Mouse (Mus musculus) adrenal gland (tissue): ENCODE results near the gene Tnfsf11.

Experiments
- intact Hi-C: fragments of 180-260 bp; cut with DNase I; formaldehyde crosslinking; loops from one replicate; pipeline ENCODE4 v1.15.1; 2025
- long read RNA-seq, 2 experiments: library from polyadenylated mRNA; unstranded; transcript quantifications; one replicate each; pipeline ENCODE4 v2.0.0; 2020; ENCODE audit warnings: borderline replicate concordance in 1 of 2; ENCODE audit not compliant: insufficient replicate concordance in 1 of 2

The Tnfsf11 gene
- long read RNA-seq, experiment 1 = 0 reads
- long read RNA-seq, experiment 2 = 0 reads

DNA sequence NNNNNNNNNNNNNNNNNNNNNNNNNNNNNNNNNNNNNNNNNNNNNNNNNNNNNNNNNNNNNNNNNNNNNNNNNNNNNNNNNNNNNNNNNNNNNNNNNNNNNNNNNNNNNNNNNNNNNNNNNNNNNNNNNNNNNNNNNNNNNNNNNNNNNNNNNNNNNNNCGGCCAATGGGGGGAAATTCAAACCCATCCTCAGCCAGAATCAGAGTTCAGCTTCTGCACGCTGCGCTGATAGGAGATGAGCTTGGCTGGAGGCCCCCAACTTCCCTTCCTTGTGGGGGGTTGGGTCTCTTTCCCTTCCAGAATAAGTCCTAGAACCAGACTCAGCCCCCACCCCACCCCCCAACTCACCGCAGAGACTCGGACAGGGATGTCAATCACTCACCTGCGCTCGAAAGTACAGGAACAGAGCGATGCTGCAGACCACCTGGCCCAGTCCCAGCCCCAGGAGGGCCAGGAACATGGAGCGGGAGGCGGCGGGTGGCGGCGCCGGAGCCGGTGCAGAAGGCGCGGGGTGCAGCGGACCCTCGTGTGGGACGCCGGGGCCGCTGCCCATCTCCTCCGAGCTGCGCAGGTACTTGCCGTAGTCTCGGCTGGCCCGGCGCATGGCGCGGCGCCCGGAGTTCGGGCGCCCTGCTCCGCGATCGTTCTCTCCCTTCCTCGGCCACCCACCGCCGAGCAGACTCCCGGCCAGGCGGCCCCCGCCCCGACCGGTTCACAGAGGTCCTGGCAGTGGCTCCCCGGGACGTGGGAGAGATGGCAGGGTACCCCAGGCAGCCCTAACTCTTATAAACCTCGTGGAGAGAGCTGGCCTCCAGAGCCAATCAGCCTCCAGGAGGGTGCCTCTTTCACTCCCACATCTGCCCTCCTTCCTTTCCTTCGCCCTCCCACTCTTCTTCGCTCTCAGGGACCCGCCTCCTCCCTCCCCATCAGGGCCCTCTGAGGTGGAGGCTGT, at the start of gene Tnfsf11:
Gene Tnfsf11, minus strand, starts transcription at position 758 of the 952 bp plus-strand sequence.
- intact Hi-C loops = no loop called here

DNA sequence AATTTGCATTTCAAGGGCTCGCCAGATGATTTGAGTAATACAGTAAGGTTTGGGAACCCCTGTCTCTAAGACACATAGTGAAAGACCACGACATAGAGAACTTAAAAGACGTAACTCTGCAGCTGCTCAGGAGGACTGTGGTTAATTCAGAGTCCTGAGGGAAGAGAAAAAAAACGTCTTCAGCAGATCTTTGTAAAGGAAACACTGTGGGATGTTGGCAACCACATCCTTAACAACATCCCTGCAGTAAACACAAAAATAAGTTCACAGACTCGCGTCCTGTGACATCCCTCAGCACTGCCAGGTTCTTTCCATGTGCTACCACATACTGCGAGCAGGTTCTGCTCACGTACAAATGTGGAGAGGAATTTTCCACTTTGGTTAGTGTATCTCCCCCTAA, 48.9 kb upstream of the Tnfsf11 start:
- intact Hi-C loops = no loop called here

DNA sequence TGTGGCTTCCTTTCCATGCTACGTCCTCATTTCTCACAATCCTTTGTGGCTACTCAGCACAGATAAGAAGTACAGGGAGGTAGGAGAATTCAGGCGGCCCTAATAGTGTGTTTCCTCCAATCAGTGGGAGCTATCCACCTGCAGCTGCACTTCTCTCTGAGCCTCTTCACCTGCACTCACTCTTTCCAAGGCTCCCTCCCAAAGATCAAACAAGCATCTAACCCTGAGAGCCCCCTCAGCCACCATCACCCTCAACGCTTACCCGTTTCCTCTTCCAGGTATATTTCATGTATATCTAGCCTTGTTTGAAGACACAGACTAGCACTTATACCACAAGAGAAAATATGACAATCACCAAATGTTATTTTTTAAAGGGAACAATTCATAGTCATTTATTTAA, 47.5 kb upstream of the Tnfsf11 start:
- intact Hi-C loops = no loop called here

DNA sequence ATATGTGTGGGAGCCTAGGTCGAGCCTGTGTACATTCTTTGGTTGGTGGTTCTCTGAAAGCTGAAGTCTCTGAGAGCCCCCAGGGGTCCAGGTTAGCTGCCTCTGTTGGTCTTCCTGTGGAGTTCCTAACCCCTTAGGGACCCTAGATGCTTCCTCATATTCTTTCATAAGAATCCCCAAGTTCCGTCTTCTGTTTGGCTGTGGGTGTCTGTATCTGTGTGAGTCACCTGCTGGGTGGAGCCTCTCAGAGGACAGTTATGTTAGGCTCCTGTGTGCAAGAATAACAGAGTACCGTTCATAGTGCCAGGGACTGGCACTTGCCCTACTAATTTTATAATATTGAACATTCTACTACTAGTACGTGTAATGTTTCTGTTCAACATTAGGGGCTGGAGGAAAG, 45.0 kb upstream of the Tnfsf11 start:
- intact Hi-C loops = no loop called here

DNA sequence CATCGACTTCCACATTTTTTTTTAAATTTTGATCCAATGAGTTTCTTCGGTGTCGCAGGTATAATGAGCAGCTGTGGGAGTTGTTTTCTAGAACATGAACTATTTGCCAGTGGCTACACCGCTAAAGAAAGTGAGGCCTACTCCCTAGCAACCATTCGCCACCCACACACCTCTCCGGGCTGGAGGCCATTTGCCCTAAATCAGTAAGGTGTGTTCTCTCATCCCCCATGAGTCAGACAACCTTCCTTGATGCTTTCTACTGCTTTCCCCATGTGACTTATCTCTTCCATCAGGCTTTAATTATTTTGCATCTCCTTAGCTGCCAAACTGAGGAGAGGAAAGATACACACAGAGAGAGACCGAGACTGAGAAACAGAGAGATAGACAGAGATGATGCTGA, 43.7 kb upstream of the Tnfsf11 start:
- intact Hi-C loops = no loop called here

DNA sequence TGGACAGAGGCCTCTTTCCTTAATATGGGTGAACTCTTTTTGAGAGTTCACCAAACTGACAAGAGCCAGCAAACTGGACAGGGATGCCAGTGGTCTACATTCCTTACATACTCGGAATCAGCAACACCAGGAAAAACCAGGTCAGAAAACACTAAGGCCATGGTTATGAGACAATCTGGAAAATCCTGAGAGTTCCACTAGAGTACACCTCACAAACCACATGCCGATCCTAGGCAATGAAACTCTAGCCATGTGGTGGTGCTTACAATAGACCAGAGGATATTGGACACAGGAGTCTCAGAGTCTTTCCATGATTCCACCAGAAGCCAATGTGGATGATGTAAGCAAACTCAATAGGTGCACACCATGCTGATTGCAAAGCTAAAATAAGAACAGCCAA, 39.9 kb upstream of the Tnfsf11 start:
- intact Hi-C loops = no loop called here

DNA sequence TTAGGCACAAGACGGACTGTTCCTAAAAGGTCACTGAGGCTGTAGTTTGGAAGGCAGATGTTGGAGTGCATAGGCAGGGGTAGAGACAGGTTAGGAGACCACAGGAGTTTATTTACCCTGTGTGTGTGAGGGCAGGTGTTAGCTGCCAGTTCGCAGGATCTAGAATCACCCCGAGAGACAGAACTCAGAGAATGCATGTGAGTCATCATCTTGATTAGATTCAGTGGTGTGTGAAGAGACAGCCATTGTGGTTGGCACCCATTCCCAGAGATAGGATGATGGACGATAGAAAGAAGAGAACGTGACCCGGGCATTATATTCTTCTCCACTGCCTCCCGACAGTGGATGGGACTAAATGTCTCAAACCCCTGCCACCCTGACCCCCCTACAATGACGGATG, 35.2 kb upstream of the Tnfsf11 start:
- intact Hi-C loops = no loop called here

DNA sequence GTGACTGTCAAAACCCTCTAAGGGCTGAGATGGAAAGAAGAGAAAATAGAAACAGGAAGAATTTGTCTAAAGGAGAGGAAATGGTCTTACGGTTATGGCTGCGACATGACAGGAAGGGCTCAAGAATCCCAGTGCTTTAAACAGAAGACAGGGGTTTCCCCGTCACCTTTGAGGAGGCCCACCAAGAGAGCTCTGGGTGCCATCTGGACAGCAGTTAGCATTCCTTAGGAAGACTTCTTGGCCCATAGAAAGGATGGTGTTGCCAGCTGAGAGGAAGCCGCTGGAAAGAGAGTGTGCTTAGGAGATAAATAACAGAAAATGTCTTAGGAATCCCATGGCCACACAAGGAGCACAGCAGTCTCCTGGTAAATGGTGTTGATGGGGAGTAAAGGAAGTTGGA, 34.3 kb upstream of the Tnfsf11 start:
- intact Hi-C loops = no loop called here

DNA sequence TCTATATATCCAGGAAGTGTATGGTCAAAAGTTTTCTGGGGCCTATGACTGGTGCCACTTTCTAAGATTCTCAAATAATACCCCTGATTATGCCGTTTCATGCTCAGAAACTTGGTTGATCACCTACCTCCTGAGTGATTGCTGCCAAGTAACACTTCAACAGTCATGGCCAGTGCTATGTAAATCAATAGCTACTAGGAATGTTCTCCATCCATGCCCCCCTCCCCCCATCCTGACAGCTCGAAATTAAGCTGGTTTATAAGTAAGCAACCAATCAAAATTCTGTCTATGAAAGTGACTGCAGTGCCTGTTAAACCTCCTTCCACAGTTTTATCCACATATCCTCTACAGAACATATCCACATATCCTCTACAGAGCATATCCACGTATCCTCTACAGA, 25.5 kb upstream of the Tnfsf11 start:
- intact Hi-C loops = no loop called here

DNA sequence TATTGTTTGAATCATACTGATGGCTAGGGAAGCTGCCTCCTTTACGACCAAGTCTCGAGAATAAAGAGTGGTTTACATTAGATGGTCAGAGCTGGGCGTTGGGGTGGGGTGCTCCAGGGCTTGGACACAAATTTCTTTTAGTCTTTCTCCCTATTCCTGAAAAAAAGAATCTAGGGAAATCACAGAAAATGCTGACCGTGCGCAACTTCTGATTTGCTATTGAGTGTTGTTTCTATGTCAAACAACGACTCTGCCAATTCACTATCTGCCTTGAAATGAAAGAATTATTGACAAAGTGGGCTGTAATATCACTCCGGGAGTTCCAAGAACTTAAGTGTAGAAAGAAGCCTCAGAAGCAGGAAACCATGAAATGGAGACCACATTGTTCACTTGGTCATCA, 23.5 kb upstream of the Tnfsf11 start:
- intact Hi-C loops = no loop called here

DNA sequence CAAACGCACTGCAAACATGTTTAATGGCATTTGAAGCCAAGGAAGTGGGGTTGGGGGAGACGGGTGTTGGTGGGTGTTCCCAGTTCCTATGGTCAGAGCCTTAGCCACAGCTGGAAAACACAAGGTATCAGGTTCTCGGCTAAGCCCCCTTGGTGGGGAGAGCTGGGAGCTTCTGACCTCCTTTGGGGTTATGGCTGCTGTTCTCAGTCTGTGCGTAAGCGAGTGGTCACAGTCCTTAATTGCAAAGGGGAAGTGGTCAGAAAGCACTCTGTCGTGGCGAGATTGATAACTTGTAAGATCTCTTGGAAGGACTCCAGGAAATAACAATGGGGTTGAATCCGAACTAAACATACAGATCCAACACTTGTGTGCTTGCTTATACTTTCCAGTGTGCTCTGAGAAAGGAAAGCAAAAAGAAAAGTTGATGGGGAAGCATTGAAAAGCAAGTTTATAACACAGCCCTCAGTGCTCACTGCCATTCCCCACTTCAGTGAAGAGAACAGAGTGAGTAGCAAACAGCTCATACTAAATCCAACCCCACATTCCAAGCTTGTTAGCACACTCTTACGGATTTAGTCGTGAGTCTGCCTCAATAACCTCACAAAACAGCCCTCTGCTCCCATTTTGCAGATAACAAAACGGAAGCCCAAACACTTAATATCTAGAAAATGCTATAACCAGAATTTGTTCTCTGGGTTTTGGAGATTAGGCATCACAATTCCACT, 22.9 kb upstream of the Tnfsf11 start:
- intact Hi-C loops = no loop called here

DNA sequence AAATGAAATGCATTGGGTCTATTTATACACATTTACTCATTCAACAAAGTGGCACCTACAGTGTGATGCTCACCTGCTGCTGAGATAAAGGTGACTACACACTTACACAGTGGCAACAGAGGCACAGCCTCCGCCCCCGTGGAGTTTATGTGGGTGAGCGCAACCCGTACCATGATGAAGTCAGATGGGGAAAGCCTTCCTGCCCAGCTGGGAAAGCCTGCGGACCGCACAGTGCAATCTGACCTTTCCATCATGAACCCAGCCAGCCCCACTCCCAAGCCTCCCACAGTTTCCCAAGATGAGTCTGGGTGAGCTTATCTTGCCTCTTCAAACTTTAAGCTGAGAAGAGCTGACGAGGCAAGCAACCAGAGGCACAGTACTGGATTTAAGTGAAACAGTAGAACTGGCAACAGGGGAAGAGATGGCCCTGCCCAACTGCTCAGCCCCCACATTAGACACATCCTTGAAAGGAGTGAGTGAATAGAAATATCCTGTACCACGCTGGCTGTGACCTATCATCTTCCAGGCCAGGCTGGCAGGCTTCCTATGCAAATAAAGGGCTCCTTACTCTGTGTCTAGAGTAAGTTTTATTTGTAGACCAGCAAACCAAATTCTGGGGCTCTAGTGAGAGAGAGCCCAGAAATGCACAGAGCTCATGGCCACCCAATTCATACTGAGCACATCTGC, 22.1 kb upstream of the Tnfsf11 start:
- intact Hi-C loops = no loop called here

DNA sequence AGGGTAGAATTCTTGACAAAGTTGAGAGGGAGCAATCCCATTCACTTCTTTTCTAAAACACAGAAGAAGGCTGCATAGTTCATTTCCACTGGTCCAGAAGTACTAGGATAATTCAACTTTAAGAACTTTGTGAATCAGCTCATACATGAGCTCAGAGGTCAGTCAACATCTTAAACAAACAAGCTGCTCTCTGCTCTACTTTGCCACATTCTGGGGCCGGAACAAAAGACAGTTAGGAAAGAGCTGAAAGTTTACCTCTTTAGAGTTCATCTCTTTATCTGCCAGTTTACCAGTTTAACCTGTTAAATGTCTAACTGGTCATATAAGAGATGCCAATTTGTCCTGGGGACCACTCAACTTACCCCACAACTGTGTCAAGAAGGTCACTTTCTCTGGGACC, 15.5 kb upstream of the Tnfsf11 start:
- intact Hi-C loops = no loop called here

DNA sequence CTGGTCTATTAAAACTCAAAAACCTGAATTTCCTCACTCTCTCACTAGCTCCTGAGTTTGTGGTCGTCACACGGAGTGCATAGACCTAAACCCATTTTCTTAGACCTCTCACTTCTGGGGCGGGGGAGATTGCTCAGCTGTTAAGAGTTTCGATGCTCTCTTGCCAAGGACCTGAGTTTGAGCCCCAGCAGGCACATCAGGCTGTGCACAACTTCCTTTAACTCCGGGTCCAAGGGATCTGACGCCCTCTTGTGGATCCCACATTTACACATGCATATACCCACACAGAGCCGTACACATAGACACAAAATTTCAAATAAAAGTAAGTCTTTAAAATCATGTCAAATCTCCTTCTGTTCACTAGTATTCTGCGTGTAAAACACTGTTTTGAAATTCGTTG, 15.1 kb upstream of the Tnfsf11 start:
- intact Hi-C loops = no loop called here

DNA sequence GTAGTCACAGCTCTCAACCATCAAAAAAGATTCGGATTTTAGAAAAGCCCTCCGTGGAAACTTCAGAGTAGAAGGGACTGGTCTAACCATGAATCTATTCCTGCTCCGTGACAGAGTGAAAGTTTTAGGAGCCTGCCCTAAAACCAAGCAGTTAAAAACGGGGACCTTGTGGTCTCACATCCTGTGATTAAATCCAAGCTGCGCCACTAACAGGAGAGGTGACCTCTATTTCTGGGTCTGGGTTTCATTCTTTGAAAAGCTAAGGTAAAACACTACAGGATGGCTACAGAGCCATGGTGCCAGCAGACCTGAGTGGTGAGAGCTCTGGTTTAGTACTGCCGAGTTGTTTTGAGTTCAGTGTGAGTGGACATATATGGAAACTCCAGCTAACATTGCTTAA, 12.4 kb upstream of the Tnfsf11 start:
- intact Hi-C loops = no loop called here

DNA sequence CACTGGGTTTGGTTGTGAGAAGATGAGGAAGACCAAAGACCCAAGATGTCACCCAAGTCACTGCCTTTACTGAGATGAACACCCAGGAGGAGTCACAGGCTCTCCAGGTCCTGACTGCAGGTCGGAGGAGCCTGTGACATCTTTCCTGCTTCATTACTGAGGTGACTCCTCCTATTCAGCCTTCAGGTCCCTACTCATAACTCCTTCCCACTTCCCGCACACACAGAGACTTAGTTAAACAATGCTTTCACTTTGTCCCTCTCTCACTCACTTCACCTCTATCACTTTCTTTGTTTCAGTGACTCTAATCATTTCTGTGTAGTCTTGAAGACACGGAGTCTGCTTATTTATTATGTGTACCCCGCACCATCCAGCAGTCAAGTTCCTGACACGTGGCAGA, 11.7 kb upstream of the Tnfsf11 start:
- intact Hi-C loops = no loop called here

DNA sequence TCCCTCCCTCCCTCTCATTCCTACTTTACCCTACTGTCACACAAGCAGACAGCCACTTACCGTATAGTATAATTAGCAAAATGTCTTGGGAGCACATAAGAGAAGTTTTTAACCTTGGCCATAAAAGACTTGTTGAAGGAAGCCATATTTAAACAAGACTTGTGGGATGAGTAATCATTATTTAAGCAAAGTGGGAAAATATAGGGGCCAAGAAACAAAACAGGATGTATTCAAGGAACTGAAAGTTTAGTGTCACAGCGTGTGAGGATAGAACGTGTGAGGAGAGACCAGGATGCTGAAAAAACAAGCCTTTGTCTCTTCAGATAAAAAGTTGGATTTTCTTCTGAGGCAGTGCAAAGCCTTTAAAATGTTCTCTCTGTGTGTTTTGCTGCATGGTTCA, 11.2 kb upstream of the Tnfsf11 start:
- intact Hi-C loops = no loop called here

DNA sequence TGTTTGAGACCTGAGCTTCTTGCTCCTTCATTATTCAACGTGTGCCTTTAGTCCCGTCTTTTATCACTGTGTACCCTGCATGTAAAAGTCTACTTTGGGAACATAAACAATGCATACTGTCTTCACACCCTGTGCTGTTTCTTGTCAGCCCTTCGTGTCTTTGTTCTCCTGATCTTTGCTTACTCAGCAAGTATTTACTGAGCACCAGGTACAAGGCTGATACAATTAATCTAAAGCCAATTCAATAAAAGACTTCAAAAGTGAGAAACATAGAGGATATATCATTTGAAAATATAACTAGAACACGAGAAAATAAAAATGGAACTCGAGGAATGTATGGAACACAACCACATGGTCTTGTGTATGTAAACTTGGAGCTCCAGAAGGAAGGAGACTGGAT, 9.8 kb upstream of the Tnfsf11 start:
- intact Hi-C loops = no loop called here

DNA sequence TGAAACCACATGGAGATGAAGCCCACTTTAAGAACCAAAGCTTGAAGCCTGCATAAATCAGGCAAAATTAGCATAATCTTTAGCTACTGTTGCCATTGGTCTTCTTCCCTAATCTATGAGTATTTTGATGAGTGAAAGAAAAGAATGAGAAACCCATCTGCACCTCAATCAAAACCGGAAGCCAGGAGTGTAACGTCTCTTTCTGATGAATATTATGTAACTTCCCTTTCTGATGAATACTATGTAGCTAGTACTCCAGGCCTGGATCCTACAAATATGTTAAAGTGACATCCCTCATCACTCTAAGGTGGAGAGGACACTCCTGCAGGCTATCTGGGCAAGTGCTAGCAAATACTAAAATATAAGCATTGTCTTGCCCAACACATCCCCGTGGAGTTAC, 6.9 kb downstream of the Tnfsf11 start:
- intact Hi-C loops = no loop called here

DNA sequence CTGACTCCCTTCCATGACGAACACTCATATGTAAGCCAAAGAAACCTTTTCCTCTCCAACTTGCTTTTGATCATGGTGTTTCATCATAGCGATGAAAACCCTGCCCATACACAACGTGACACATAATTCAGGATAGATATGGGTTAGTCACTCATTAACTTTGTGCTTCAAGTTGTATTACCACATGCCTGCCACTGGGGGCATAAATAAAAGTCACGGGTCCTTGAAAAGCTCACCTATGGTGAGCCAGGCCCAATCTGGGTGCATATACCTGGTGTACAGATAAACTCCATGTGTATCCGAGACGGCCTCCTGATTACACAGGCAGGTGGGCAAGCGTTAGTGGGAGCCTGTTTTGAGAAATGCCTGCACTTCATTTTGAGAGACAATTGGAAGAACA, 15.2 kb downstream of the Tnfsf11 start:
- intact Hi-C loops = loop anchor here (5.0 kb wide), 1 partner anchor 190 kb away; no protein-coding TSS in a partner anchor

DNA sequence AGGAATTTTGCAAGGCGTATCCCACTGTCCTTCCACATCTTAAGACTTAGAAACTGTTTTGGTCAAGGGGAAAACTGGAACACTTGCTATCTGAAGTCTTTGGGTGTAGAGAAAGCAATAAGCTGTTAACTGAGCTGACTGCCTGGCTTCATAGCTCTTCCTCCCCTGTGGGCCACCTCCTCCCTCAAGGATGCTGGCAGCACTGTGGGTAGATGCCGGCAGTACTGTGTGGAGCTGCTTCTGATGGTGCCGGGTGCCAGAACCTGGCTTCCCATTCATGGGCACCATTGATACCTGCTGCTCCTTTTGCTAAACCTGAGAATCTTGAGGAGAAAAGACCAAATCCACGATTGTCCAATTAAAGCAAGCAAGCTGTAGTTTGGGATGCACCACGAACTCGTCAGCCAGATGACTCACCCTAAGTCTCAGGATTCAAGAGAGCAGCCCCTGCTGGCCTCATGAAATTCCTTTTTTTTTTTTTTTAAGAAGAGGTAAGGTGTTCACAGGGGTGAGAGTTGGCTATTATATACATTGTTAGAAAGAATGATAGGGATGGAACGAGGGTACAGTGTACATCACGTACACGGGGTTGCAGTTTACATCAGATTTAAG, 17.8 kb downstream of the Tnfsf11 start:
- intact Hi-C loops = loop anchor here (5.0 kb wide), 1 partner anchor 192 kb away; no protein-coding TSS in a partner anchor
